Mouse (Mus musculus) olfactory bulb, adult 2 months (tissue): ENCODE results near the gene Fam163a.

ENCODE experiments used
- CTCF ChIP-seq: fragments of 200-500 bp; IDR thresholded peaks from 2 replicates; pipeline ENCODE4 v1.5.1; 2012; ENCODE audit warnings: low read depth, mild to moderate bottlenecking, low read length, moderate library complexity; ENCODE audit not compliant: insufficient read depth
- POLR2A ChIP-seq: fragments of 200-500 bp; IDR thresholded peaks from 2 replicates; pipeline ENCODE4 v1.6.1; 2012; ENCODE audit warnings: mild to moderate bottlenecking, low read depth, low read length, moderate library complexity; ENCODE audit not compliant: insufficient read depth

GRCm38 (mm10) chr1:156218573-156218972 is 13.7 kb upstream of the Fam163a start:
- TF ChIP-seq CTCF (no peak), POLR2A (no peak)
